Mouse (Mus musculus) c-Kit-negative CD71-positive TER-119-positive erythroid progenitor cells, embryonic 14.5 days (primary cell): Measurements from ENCODE around the gene 4933417A18Rik.
"Not testable (repeated sequence)": the region's sequence is repeated elsewhere in the genome, so short reads cannot be mapped to it uniquely, and the experiment has no call there.

Experiments
- DNase-seq: peaks from one replicate; pipeline ENCODE4 v3.0.0-alpha.2; 2013; ENCODE audit warnings: low read depth, low spot score

Gene 4933417A18Rik

DNA sequence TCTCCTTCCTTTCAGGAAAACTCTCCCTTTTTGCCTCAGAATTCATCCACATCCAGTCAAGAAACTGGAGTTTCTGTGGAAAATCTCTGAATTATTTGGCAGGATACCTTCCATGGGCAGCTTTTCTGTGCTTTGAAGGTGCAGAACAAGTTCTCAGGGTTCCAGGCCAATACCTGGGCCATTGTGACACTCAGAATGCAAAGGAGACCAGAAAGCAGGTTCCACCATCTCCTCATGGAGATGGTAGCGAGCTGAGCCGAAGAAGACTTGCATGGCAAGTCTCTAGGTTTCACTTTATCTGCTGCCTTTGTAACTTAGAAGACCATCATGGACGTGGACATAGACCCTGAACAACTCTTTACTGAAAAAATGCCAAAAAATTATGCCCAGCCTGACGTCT lies at the start of gene 4933417A18Rik, which contains the start of gene Fam217a:
Gene 4933417A18Rik (plus strand): TSS at position 200 of the 400 bp plus-strand sequence.
Gene Fam217a (minus strand): TSS at position 101 of the 400 bp plus-strand sequence.
- no peak for DNase-seq

GRCm38 (mm10) chr13:34874736-34875135 lies 49.5 kb upstream of the 4933417A18Rik start:
- not testable (repeated sequence) for DNase-seq

- DNase-seq, result peak; percentile 82
Measured at GRCm38 (mm10) chr13:34875166-34875710, 49.0 kb upstream of the 4933417A18Rik start, which contains the start of gene Prpf4b. TSS of gene Prpf4b (plus strand) at chr13:34875302.

- DNase-seq, result peak; percentile 55
Measured at GRCm38 (mm10) chr13:34875741-34876445, 48.3 kb upstream of the 4933417A18Rik start.

GRCm38 (mm10) chr13:34876481-34876880 lies 47.7 kb upstream of the 4933417A18Rik start:
- no peak for DNase-seq

DNA sequence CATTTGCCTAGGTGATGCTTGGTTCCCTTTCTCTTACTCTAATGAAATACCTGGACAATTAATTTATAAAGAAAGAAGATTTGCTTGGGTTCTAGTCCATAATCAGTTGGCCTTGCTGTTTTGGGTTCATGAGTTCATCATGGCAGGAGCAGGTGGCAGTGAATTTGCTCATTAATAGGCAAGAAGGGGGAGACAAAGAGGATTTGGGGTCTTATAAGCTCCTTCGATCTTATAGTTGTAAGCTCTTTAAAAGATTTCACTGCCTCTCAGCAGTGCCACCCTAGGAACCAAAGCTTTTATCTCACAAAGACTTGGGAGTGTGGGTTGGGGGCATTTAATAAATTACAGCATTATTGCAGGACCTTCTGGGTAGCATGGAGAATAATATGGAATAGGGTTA lies 31.3 kb upstream of the 4933417A18Rik start:
- no peak for DNase-seq

- no peak for DNase-seq
Measured at GRCm38 (mm10) chr13:34914614-34915013, 9.6 kb upstream of the 4933417A18Rik start.

- no peak for DNase-seq
Measured at GRCm38 (mm10) chr13:34916520-34917167, 7.6 kb upstream of the 4933417A18Rik start.

DNA sequence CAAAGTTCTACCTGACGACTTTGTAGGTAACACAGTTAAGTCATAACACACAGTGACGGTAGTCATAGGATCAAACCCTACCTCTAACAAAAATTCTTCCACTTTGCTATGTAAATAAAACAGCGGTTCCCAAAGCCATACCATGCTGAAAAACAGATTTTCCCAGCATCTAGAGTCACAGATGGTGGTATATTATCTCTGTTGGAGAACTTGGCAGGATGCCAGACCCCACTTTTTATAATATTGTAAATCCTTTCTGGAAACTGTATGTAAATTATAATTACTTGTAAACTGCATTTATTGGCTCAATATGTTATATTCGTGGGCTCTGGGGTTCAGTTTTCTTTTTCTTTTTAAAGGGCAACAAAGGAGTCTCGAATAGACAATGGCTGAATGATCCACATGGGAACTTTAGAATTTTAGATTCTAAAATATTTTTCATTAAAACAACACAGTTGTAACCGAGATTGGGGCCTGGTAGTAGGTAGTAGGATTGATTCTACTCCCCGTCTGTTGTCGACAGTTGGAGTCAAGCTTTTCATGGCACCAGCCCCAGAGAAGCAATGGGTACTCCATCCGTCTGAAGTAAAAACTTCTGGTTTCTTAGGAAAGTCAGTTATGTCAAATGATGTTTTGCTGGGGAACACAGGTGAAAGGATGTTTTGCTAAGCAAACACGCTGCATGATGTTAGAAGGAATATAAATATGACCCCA lies 10.9 kb downstream of the 4933417A18Rik start:
- DNase-seq, result no peak

DNA sequence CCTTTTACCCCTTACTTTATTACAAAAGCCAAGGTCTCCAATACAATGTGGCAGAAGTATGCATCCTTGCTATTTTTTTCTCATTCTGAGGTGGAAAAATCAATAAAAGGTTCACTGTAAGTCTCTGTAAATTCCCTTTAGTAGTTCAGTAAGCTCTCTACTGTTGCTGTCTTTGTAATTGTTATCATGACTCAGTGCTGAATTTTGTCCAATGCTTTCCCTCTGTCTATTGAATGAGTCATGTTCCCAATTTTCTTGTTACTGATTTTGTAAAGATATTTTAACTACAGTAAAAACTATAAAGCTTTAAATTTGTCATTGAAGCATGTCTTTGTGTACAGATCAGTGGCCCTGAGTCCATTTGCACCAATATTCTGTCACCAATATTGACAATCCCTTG lies 18.2 kb downstream of the 4933417A18Rik start:
- DNase-seq, result no peak

DNA sequence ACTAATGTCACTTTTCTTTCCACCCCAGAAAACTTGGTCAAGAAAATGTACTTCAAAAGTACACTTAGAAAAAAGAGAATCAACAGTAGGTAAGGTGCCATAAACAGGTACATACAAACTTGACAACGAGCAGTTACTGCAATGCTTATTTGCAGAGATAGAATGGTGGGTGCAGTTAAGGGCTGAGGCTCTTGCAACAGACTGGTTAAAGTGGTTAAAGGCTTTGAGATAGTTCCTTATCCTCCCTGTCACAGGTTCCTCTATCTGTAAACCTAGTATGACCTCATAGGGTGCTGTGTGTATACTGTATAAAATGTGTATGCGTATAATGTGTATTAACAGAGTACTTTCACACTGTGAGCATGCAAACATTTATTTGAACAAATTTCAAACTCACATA lies 27.2 kb downstream of the 4933417A18Rik start:
- not testable (repeated sequence) for DNase-seq

DNA sequence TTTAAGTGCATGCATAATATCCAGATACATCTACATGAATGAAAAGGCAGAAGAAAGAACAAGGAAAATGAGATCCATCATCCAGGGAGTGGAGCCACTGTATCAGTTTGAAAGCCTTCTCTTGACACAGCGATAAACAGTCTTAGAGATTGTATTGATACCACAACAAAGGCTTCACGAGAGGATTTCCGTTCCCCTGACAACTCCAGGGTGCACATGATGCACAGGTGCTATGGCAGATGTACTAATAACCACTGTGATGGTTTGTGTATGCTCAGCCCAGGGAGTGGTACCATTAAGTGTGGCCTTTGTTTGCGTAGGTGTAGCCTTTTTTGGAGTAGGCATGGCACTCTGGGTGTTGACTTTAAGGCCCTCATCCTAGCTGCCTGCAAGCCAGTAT lies 32.7 kb downstream of the 4933417A18Rik start:
- DNase-seq, result no peak

DNA sequence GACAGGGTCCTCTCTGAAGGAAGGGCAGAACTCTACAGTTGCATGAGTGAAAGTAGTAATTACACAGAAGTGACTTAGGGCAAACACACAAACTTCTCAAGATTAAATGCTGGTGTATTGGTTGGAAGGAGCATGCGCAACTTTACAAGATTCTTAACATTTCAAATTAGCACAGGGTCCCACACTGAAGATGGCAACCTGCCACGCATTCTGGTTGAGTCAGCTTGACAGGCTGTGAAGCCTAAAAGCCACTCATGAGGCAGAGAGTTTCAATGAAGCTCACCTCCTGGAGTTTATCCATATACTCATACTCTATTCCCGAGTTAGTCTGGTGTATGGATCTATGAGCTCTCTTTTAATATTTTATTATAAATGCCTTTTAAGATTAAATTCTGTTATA lies 33.9 kb downstream of the 4933417A18Rik start:
- DNase-seq, result not testable (repeated sequence)

DNA sequence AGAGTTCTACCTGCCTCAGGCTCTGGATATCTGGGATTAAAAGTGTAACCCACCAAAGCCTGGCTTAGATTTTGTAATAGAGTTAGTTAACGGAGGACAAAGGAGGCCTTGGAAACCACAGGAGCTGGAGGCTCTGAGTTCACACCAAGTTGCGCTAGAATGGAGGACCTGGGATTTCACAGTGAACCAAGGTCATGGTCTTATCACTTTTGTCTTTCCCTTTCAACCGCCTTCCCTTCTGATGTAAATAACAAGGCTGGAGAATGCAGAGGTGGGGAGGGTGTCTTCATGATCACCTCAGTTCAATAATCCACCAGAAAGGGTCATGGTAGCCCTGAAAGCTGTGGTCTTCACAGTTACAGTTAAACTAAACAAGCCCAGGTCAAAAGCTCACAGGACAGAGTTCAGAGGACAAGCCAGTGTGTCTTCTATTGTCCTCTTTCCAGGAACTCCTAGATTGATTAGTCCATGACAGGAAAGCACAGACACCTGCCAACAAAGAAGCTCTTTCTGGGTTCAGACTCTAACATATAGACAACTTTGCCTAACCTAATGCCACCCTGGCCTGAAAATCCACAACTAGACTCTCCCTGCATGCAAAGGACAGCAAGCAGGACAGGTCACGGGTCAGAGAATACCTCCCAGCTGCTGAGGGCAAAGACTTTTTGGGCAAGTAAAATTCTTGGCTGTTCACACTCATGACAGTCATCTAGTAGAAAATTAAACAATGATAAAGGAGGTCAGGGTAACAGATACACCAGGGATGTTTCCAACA lies 37.0 kb downstream of the 4933417A18Rik start:
- DNase-seq, result no peak

GRCm38 (mm10) chr13:34963511-34964397 lies 39.5 kb downstream of the 4933417A18Rik start, which contains the start of gene Eci3:
TSS of gene Eci3 (minus strand) at chr13:34963810.
- no peak for DNase-seq

DNA sequence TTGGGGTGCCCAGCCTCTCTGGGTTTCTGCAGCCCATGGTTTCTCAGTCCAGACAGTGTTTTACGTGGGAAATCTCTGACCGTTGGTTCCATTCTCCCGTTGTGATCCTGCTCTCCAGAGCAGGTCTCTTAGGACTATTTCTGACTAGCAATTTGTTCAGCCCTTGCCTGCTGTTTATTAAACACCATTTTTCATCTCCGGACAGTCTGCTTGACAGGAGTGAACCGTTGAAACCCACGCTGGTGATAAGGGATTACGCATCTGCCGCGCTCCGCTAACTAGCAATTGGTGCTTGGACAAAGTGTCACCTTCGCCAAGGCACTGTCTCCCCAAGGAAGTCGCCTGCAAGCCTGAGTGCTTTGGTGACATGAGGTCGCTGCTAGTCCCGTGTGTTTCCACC lies 40.2 kb downstream of the 4933417A18Rik start:
- no peak for DNase-seq

DNA sequence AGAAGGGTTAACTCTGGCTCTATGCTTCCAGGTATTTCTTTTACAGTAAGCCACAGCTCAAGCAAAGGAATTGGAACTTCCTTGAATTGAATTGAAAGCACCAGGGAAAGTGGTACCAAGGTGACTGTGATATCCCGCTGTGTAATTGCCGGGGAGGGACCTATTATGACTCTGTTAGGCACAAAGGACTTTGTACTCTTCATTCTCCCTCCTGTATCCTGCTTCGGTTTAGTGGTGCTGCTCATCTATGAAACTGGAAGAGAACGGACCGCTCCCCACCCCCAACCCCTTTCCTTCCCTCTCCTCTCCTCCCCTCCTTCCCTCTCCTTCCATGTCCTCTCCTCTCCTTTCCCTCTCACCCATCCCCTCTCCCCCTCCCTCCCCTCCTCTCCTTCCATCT lies 40.7 kb downstream of the 4933417A18Rik start:
- no peak for DNase-seq

- not testable (repeated sequence) for DNase-seq
Measured at GRCm38 (mm10) chr13:34965647-34966046, 41.4 kb downstream of the 4933417A18Rik start.

- not testable (repeated sequence) for DNase-seq
Measured at GRCm38 (mm10) chr13:34972456-34972855, 48.2 kb downstream of the 4933417A18Rik start.

DNA sequence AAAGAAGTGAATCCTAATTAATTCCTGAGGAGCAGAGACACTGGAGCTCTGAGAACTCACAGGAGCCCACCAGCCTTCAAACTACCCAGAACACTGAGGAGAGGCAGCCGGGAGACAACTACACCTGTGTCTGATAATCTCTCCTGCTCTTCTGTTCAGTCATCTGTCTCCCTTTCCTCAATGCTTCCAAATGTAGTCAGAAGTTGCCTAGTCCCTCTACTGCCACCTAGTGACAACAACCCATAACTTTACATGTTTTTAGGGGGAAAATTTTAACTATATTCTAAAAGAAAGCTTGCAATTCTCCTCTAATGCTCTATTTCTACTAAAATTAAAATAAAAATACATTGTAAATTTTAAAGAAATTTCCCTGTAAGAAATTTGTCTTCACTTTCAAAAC lies 48.9 kb downstream of the 4933417A18Rik start:
- peak; percentile 34 for DNase-seq
